Mouse (Mus musculus) heart, embryonic 10.5 days (tissue): ENCODE data around the gene Tff2. TPM values are rescaled to one million over a fixed set of nuclear protein-coding genes. Genes with fewer than 3 reads are reported as not detected.

Source experiments
- DNase-seq: peaks from one replicate; pipeline ENCODE4 v3.0.0-alpha.2; 2017; ENCODE audit warnings: low spot score
- H3K27ac ChIP-seq: fragments of 300-500 bp; sonication (generic); 2 replicates; pipeline ENCODE4 v1.5.1; 2016; ENCODE audit warnings: mild to moderate bottlenecking
- H3K27me3 ChIP-seq: fragments of 300-500 bp; sonication (generic); 2 replicates; pipeline ENCODE4 v1.6.1; 2016; ENCODE audit warnings: mild to moderate bottlenecking; ENCODE audit not compliant: poor library complexity, insufficient read depth, severe bottlenecking
- H3K36me3 ChIP-seq: fragments of 300-500 bp; sonication (generic); 2 replicates; pipeline ENCODE4 v1.6.1; 2016; ENCODE audit warnings: mild to moderate bottlenecking, moderate library complexity
- H3K4me1 ChIP-seq: fragments of 300-500 bp; sonication (generic); 2 replicates; pipeline ENCODE4 v1.6.1; 2016; ENCODE audit warnings: mild to moderate bottlenecking
- H3K4me3 ChIP-seq: fragments of 300-500 bp; sonication (generic); 2 replicates; pipeline ENCODE4 v1.5.1; 2016; ENCODE audit warnings: mild to moderate bottlenecking, moderate library complexity
- H3K9me3 ChIP-seq: fragments of 300-500 bp; sonication (generic); 2 replicates; pipeline ENCODE4 v1.6.1; 2016; ENCODE audit warnings: mild to moderate bottlenecking, moderate library complexity
- WGBS: fragments of 180-500 bp; shearing (Covaris S2); methylation state at CpG from one replicate; pipeline ENCODE4 v1.1.7; 2016; 5-methylcytosine and 5-hydroxymethylcytosine counted together
- polyA plus RNA-seq: library from polyadenylated mRNA; unstranded; fragments of >200 nt; fragmentation: Nextera tagmentation; extraction: Ambion mirVana; gene quantifications from 2 replicates; pipeline ENCODE4 v1.2.1, GENCODE M21; 2016

Gene Tff2
- polyA plus RNA-seq, 1 experiment from 2014 or later = not detected

DNA sequence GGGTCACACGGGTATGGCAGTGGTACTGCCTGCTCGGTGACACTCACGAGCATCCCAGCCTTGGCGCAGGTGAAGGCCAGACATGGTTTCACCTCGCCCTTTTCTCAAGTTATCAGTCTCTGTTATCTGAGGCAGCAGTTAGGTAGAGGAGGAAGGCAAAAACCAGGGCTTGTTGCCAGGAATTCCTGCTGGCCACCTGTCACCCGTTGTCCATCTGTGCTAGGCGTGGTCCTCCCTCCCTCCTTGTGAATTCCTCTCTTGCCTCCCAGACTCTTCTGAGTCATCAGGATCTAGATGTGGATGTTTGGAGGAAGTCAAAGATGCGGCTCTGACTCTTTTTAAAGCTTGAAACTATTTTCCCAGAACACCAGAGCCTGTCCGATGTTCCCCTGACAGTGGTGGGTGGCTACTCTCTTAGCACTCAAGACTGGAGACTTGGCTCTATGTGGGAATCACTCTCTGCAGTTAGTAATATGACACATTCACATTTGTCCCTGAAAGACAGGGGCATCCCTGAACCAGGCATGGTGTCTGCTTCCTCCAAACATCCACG lies 12.7 kb downstream of the Tff2 start:
- DNase-seq = no peak
- Histone ChIP-seq H3K36me3 (no peaks in the 10 kb centered on the region), H3K4me3 (no peak overlapping the region), H3K27me3 (peaks cover 9% of the 10 kb centered on the region; the same call in 1 of the 2 replicates), H3K4me1 (peaks cover 6% of the 10 kb centered on the region; the same call in 1 of the 2 replicates), H3K27ac (no peak overlapping the region), H3K9me3 (no peaks in the 10 kb centered on the region)
- 74% methylated on average over 10 of the region's 10 CpGs for WGBS

DNA sequence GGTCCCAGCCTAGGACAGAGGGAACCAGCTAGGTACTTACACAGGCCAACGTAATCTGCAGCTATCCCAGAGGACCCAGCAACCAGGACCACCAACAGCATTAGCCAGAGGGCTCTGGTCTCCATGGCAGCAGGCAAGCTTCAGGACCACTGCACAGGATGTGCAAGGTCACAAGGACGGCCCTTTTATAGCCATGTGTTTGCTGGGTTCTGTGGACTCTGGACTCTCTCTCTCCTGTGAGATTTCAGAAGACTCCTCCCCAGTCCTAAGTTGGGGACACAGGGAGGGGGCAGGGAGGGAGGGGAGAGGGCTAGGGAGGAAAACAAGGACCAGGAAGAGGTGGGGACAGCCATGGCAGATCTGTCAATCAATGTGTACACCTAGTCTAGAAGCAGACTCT lies 14.6 kb downstream of the Tff2 start, which contains the start of gene Tff3:
Gene Tff3 (minus strand): TSS at position 195 of the 400 bp plus-strand sequence.
- 41% methylated on average over 2 of the region's 2 CpGs for WGBS

DNA sequence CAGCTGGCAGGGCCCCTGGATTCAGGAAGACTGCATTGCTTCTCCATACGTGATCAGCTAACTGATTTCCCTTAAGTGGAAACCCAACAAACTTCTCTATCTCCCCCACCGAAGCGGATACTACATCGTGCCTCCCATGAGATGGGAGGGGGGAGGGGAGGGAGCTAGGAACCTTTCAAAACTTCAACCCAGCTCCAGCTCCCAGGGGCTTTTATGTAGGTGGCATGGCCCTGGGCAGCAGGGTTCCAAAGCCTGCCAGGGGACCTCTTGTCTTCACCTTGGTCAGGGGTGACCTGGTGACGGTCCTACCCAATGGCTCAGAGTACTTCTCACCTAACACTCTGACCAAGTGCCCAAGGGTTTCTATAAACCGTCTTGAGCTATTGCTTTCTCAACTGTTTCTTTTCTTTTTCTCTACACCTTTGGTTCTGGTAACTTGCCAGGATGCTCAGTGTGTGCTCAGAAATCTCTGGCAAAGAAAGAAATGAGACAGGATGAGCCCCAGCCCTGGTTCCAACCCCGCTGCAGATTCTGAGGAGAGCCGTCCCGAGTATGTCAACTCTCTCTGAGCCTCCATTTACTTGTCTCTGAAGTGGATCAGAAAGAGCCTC lies 15.3 kb downstream of the Tff2 start:
- 77% methylated on average over 9 of the region's 9 CpGs for WGBS
- Histone ChIP-seq H3K4me1 (0 out of 2 replicates have a peak, but pooled peaks cover 4% of the 10 kb centered on the region), H3K4me3 (no peak overlapping the region), H3K9me3 (no peaks in the 10 kb centered on the region), H3K27me3 (peaks cover 9% of the 10 kb centered on the region; the same call in 1 of the 2 replicates), H3K36me3 (no peaks in the 10 kb centered on the region), H3K27ac (no peak overlapping the region)
- DNase-seq = no peak

More for the DNA sequence above, 14.6 kb downstream of the Tff2 start, which contains the start of gene Tff3:
- 0 out of 2 replicates have a peak, but pooled peaks cover 4% of the 10 kb centered on the region for H3K4me1 ChIP-seq
- no peak within 1 kb of the TSS for H3K4me3 ChIP-seq
- no peak for DNase-seq
- H3K27ac ChIP-seq = no peak within 1 kb of the TSS
- no peaks in the 10 kb centered on the region for H3K9me3 ChIP-seq
- H3K36me3 ChIP-seq = no peaks in the 10 kb centered on the region
- H3K27me3 ChIP-seq = peaks cover 9% of the 10 kb centered on the region; the same call in 1 of the 2 replicates

DNA sequence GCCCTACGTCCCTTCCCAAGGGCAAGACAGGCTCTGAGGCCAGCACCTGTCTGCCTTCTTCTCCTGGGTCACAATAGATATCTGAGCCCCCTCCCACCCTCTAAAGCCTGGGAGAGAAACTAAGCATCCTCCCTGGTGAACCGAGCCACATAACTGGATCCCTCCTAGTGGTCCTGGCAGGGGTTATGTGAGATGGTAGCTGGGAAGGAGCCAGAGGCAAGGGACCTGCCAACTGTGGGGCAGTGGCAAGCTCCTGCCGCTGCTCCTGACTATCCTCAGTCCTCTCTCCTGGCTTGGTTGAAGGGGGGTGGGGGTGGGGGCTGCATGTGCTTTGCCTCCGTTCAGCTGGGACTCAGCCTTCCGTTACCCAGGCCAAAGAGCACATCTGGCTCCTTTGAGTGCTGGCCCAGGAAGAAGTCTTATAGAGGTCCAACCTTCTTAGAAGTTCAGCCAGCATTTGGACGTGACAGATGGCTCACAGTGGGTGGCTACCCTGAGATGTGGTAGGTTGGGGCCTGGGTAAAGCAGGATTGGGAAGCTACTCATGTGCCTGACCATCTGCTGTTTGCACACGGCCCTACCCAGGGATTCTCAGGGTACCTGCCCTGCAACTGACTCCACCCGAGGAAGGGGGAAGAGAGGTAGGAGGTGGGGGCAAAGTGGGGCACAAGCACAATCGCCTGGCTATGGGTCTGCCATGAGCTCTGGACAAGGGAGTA lies 18.4 kb downstream of the Tff2 start:
- Histone ChIP-seq H3K4me3 (no peak overlapping the region), H3K4me1 (0 out of 2 replicates have a peak, but pooled peaks cover 4% of the 10 kb centered on the region), H3K27ac (no peak overlapping the region), H3K27me3 (peaks cover 4% of the 10 kb centered on the region; the same call in 1 of the 2 replicates), H3K9me3 (no peaks in the 10 kb centered on the region), H3K36me3 (no peaks in the 10 kb centered on the region)
- no peak for DNase-seq
- WGBS = 37% methylated on average over 9 of the region's 9 CpGs

DNA sequence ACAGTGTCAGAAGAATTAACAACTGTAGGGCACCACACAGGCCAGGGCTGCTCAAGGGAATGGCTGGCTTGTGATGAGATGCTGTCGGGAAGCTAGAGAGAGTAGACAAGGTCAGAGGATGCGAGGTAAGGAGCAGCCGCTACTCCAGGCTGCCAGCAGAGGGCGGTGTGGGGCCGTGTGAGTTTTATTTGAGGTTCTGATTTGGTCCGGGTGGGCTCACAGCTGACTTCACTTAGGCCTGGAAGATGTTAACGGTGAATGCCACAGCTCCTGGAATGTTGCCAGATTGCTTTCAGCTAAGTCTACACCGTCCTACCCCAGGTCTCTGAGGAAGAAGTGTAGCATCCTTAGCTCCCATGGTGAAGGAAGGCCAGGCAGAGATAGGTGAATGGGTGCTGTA lies 22.1 kb downstream of the Tff2 start:
- Histone ChIP-seq H3K36me3 (no peaks in the 10 kb centered on the region), H3K27me3 (peaks cover 2% of the 10 kb centered on the region; the same call in 1 of the 2 replicates), H3K4me3 (no peak overlapping the region), H3K27ac (no peak overlapping the region), H3K4me1 (peaks cover 6% of the 10 kb centered on the region; the same call in 1 of the 2 replicates), H3K9me3 (no peaks in the 10 kb centered on the region)
- DNase-seq = no peak
- whole genome bisulfite sequencing = 11% methylated on average over 8 of the region's 8 CpGs

DNA sequence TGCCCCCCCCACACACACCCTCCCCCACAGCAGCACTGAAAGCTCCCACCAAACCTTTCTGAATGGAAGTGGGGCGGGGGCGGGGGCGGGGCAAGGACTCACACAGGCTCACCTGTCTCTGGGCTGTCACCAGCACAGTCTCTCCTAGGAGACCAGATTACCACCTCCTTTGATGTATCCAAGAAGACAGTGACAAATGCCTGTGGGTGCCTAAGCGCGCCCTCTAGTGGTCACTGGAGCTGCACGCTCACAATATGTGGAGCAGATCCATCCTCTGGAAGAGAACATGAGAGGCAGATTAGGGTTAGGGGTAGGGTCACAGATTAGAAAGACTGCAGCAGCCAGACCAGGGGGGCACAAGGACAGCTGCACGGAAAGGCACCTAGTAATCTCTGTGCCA lies 24.7 kb downstream of the Tff2 start:
- 6% methylated on average over 7 of the region's 7 CpGs for WGBS
- no peaks in the 10 kb centered on the region for H3K9me3 ChIP-seq
- H3K4me1 ChIP-seq = peaks cover 16% of the 10 kb centered on the region
- H3K36me3 ChIP-seq = no peaks in the 10 kb centered on the region
- no peak overlapping the region for H3K4me3 ChIP-seq
- peak; percentile 88 for DNase-seq
- H3K27ac ChIP-seq = no peak overlapping the region
- no peaks in the 10 kb centered on the region for H3K27me3 ChIP-seq

DNA sequence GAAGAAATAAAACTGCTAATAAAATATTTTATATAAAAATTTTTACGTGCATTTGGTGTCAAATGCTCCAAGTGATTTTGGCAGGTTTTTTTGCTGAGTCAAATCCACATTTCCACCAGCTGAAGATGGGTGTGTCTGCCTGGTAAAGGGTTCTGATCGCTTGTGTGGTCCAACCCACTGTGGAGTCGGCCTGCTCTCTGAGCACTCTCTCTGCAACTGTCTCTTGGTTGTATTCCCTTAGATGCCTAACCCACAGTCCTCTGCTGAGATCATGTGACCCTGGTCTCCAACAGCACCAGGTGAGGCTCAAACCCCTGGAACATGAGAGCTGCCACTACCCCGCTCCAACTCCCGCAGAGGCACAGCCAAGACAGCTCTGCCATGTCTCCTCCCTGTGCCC lies 26.1 kb downstream of the Tff2 start:
- no peaks in the 10 kb centered on the region for H3K9me3 ChIP-seq
- H3K36me3 ChIP-seq = no peaks in the 10 kb centered on the region
- 89% methylated on average over 5 of the region's 5 CpGs for WGBS
- no peak for DNase-seq
- H3K27me3 ChIP-seq = no peaks in the 10 kb centered on the region
- H3K4me3 ChIP-seq = no peak overlapping the region
- no peak overlapping the region for H3K27ac ChIP-seq
- H3K4me1 ChIP-seq = peaks cover 16% of the 10 kb centered on the region

DNA sequence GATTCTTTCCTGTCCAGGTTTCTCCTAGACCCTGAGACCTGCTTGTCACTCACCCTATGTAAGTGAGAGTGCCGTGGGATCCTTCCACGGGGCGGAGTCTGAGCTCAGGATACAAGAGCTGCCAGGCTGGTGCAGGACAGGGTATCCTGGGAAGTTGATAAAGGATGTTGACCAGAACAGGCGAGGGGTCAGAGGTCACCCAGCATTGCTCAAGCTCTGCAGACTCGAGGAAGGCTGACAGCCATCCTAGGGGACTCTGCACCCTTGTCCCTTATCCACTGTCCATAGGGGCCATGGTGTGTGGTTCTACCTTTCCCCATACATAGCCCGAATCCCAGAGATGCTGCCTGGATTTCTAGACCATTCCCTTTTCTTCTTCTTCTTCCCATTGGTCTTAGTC lies 28.0 kb downstream of the Tff2 start:
- Histone ChIP-seq H3K9me3 (no peaks in the 10 kb centered on the region), H3K4me3 (no peak overlapping the region), H3K4me1 (peaks cover 16% of the 10 kb centered on the region), H3K27me3 (no peaks in the 10 kb centered on the region), H3K27ac (no peak overlapping the region), H3K36me3 (no peaks in the 10 kb centered on the region)
- no peak for DNase-seq
- 47% methylated on average over 6 of the region's 6 CpGs for WGBS

DNA sequence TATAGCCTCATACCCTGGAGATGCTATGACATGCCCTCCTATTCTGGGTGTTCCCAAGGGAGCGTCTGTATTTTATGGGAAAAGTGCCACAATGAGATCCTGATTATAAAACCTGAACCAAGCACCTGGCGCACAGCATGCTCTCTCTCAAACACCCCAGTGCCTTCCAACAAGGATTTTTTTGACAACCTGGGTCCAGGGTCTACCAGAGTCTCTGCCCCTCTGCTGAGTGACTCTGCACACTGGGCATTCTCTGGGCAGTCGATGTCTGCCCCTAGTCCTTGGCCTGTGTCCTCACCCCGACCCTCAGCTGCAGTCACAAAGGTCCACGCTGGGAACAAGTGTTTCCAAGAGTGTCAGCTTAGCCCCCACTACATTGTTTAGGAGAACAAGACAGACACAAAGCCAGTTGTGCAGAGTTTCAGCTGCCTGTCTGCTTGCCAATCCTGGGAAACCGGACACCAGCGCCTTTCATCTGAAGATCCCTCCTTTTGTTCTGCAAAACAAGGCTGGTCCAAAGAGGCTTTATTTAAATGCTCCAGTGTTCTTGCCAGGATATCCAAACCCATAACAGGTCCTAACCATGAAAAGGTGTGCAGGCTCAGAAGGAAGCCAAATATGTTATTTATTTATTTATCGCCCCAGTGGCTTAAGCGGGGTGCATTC lies 30.8 kb downstream of the Tff2 start:
- Histone ChIP-seq H3K9me3 (no peaks in the 10 kb centered on the region), H3K36me3 (0 out of 2 replicates have a peak, but pooled peaks cover 4% of the 10 kb centered on the region), H3K4me1 (peaks cover 10% of the 10 kb centered on the region), H3K27me3 (no peaks in the 10 kb centered on the region), H3K27ac (no peak overlapping the region), H3K4me3 (no peak overlapping the region)
- no peak for DNase-seq
- 70% methylated on average over 9 of the region's 9 CpGs for WGBS

DNA sequence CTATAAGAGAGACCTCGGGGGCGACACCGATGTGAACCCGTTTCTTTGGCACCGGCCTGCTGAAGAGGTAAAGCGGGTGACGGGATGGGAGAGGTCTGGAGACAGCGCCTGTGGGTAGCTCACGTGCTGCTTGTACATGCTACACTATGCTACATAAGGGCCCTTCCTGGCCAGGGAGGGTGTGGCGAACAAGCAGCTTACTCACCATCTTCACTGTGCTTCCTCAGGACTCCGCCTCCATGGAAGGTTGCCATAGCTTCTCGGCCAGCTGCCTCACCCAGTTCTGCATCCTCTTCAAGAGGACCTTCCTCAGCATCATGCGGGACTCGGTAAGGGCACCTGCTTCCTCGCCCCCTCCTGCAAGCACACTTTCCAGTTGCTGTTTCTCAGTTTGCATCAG lies 35.7 kb downstream of the Tff2 start:
- no peaks in the 10 kb centered on the region for H3K4me1 ChIP-seq
- 91% methylated on average over 15 of the region's 15 CpGs for WGBS
- DNase-seq = no peak
- no peaks in the 10 kb centered on the region for H3K9me3 ChIP-seq
- no peaks in the 10 kb centered on the region for H3K27me3 ChIP-seq
- H3K36me3 ChIP-seq = 0 out of 2 replicates have a peak, but pooled peaks cover 4% of the 10 kb centered on the region
- no peak overlapping the region for H3K4me3 ChIP-seq
- H3K27ac ChIP-seq = no peak overlapping the region

DNA sequence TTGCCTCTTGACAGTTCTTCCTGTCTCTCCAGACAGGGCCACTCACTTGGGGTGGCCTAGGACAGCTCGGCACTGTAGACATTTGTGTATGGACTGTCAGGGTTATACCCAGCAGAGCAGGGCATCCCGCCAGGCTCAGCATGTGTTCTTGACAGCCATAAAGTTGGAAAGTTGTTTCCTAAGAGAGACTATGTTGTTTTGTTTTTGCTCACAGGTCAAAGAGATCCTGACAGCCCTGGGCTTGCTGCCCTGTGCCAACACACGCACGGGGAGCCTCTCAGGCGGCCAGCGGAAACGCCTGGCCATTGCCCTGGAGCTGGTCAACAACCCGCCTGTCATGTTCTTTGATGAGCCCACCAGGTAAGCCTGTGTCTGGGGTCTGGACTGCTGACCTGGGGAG lies 40.3 kb downstream of the Tff2 start:
- Histone ChIP-seq H3K9me3 (no peaks in the 10 kb centered on the region), H3K36me3 (0 out of 2 replicates have a peak, but pooled peaks cover 4% of the 10 kb centered on the region), H3K4me1 (peaks cover 4% of the 10 kb centered on the region), H3K27me3 (0 out of 2 replicates have a peak, but pooled peaks cover 4% of the 10 kb centered on the region), H3K27ac (no peak overlapping the region), H3K4me3 (no peak overlapping the region)
- WGBS = 87% methylated on average over 8 of the region's 8 CpGs
- no peak for DNase-seq

DNA sequence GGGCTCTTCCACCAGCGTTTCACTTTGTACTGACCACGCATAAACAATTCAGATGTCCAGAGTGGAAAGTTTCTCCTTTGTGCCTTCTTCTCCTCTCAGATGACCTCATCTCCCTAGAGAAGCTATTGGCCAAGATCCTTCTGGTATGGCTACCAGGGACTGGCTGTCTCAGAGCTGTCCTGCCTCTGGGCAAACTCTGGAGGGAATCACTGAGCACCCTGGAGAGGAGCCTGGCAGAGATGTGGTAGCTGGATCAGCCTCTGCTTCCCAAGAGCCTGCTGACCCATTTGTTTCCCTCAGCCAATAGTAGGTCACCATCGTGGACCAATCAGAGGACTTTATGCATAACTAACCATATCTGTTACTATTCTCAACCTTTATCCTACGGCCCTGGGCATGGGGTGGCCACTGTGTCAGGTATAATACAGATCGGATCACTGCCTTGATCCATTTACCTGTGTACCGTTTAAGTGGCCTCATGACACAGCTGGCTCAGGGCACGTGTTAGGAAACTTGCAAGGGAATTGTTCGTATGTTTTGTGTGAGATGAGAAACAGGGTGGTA lies 41.0 kb downstream of the Tff2 start:
- no peaks in the 10 kb centered on the region for H3K9me3 ChIP-seq
- H3K4me1 ChIP-seq = peaks cover 8% of the 10 kb centered on the region
- no peak overlapping the region for H3K27ac ChIP-seq
- WGBS = 80% methylated on average over 8 of the region's 8 CpGs
- no peaks in the 10 kb centered on the region for H3K36me3 ChIP-seq
- H3K4me3 ChIP-seq = no peak overlapping the region
- H3K27me3 ChIP-seq = 0 out of 2 replicates have a peak, but pooled peaks cover 4% of the 10 kb centered on the region
- no peak for DNase-seq
